Mouse (Mus musculus): Measurements from ENCODE around the gene Zfp341. TPM values are rescaled to one million over a fixed set of nuclear protein-coding genes. Genes with fewer than 3 reads are reported as not detected.
A peak's percentile ranks its signal among the peaks of the same experiment; 100 is the strongest.

Gene Zfp341
- total and polyA plus RNA-seq, 2 experiments from 2014 or later: 0.40 to 4.4 TPM

DNA sequence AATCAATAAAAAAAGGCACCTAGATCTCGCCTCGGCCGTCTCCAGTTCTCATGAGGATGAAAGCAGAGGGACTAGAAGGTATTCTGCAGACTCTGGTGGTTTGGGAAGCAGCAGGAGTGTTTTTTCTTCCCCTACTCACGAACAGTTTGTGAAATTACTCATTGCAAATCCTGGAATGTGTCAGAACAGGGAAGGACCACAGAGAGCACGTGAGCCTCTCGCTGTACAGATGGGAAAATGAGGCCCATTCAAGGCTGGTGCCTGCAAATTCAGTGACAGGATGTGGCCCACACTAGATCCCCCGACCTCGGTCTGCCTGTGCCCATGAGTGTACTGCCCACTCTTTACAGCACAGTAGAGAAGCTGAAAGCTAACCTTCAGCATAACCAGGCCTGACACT lies 41.1 kb upstream of the Zfp341 start:
- H3K4me2 ChIP-seq (ENCODE audit: low read depth, low read length): no peak overlapping the region
- no peak overlapping the region for H3K27ac ChIP-seq (ENCODE audit: low read depth)
- TF ChIP-seq CTCF (IDR thresholded peaks at IDR 0.05; ENCODE audit: low read depth): no peak
- TF ChIP-seq EP300 (IDR thresholded peaks at IDR 0.05; ENCODE audit: low read depth): no peak
- H3K4me3 ChIP-seq (ENCODE audit: low read depth, low read length): no peak overlapping the region
- ATAC-seq (ENCODE audit: insufficient read depth, low read depth) (no peak), DNase-seq (ENCODE audit: low spot score) (no peak)
- H3K36me3 ChIP-seq (replicated peaks; ENCODE audit: control insufficient read depth, insufficient read depth, low read length): no peaks in the 10 kb centered on the region
- no peak overlapping the region for H3K9ac ChIP-seq (replicated peaks; ENCODE audit: low read depth, low read length)
- H3K9me3 ChIP-seq (replicated peaks; ENCODE audit: control insufficient read depth, low read length): no peaks in the 10 kb centered on the region
- peaks cover 21% of the 10 kb centered on the region; the same call in 1 of the 2 replicates for H3K4me1 ChIP-seq (ENCODE audit: control insufficient read depth, insufficient read depth)
- no peaks in the 10 kb centered on the region for H3K27me3 ChIP-seq (ENCODE audit: control insufficient read depth, insufficient read depth, low read length)
- 74% methylated on average over 8 of the region's 8 CpGs for WGBS

- H3K4me1 ChIP-seq (ENCODE audit: control insufficient read depth, insufficient read depth): peaks cover 14% of the 10 kb centered on the region; the same call in 1 of the 2 replicates
- H3K9me3 ChIP-seq (replicated peaks; ENCODE audit: control insufficient read depth, low read length): no peaks in the 10 kb centered on the region
- ATAC-seq (ENCODE audit: insufficient read depth, low read depth) (no peak), DNase-seq (ENCODE audit: low spot score) (no peak)
- TF ChIP-seq EP300 (IDR thresholded peaks at IDR 0.05; ENCODE audit: low read depth) (no peak), CTCF (IDR thresholded peaks at IDR 0.05; ENCODE audit: low read depth) (no peak)
- no peak overlapping the region for H3K4me3 ChIP-seq (ENCODE audit: low read depth, low read length)
- no peaks in the 10 kb centered on the region for H3K36me3 ChIP-seq (replicated peaks; ENCODE audit: control insufficient read depth, insufficient read depth, low read length)
- WGBS: 69% methylated on average over 3 of the region's 3 CpGs
- H3K4me2 ChIP-seq (ENCODE audit: low read depth, low read length): no peak overlapping the region
- H3K9ac ChIP-seq (replicated peaks; ENCODE audit: low read depth, low read length): no peak overlapping the region
- no peaks in the 10 kb centered on the region for H3K27me3 ChIP-seq (ENCODE audit: control insufficient read depth, insufficient read depth, low read length)
- H3K27ac ChIP-seq (ENCODE audit: low read depth): no peak overlapping the region
Observed at GRCm38 (mm10) chr2:154572996-154573395, 40.1 kb upstream of the Zfp341 start.

- no peaks in the 10 kb centered on the region for H3K36me3 ChIP-seq (replicated peaks; ENCODE audit: control insufficient read depth, insufficient read depth, low read length)
- no peak overlapping the region for H3K27ac ChIP-seq (ENCODE audit: low read depth)
- H3K4me2 ChIP-seq (ENCODE audit: low read depth, low read length): no peak overlapping the region
- ATAC-seq (ENCODE audit: insufficient read depth, low read depth) (no peak), DNase-seq (ENCODE audit: low spot score) (no peak)
- no peak overlapping the region for H3K4me3 ChIP-seq (ENCODE audit: low read depth, low read length)
- no peaks in the 10 kb centered on the region for H3K27me3 ChIP-seq (ENCODE audit: control insufficient read depth, insufficient read depth, low read length)
- 0 out of 2 replicates have a peak, but pooled peaks cover 5% of the 10 kb centered on the region for H3K4me1 ChIP-seq (ENCODE audit: control insufficient read depth, insufficient read depth)
- TF ChIP-seq EP300 (IDR thresholded peaks at IDR 0.05; ENCODE audit: low read depth): no peak
- TF ChIP-seq CTCF (IDR thresholded peaks at IDR 0.05; ENCODE audit: low read depth): no peak
- 74% methylated on average over 7 of the region's 7 CpGs for WGBS
- H3K9ac ChIP-seq (replicated peaks; ENCODE audit: low read depth, low read length): no peak overlapping the region
- no peaks in the 10 kb centered on the region for H3K9me3 ChIP-seq (replicated peaks; ENCODE audit: control insufficient read depth, low read length)
Observed at GRCm38 (mm10) chr2:154574271-154574670, 38.8 kb upstream of the Zfp341 start.

- H3K27me3 ChIP-seq (ENCODE audit: control insufficient read depth, insufficient read depth, low read length): no peaks in the 10 kb centered on the region
- 60% methylated on average over 12 of the region's 12 CpGs for WGBS
- H3K36me3 ChIP-seq (replicated peaks; ENCODE audit: control insufficient read depth, insufficient read depth, low read length): no peaks in the 10 kb centered on the region
- DNase-seq (ENCODE audit: low spot score) (no peak), ATAC-seq (ENCODE audit: insufficient read depth, low read depth) (peak; percentile 61; the same call in 1 of the 2 replicates)
- no peak overlapping the region for H3K4me2 ChIP-seq (ENCODE audit: low read depth, low read length)
- H3K4me1 ChIP-seq (ENCODE audit: control insufficient read depth, insufficient read depth): peaks cover 5% of the 10 kb centered on the region; the same call in 1 of the 2 replicates
- TF ChIP-seq EP300 (IDR thresholded peaks at IDR 0.05; ENCODE audit: low read depth) (no peak), CTCF (IDR thresholded peaks at IDR 0.05; ENCODE audit: low read depth) (no peak)
- no peaks in the 10 kb centered on the region for H3K9me3 ChIP-seq (replicated peaks; ENCODE audit: control insufficient read depth, low read length)
- H3K4me3 ChIP-seq (ENCODE audit: low read depth, low read length): no peak overlapping the region
- no peak overlapping the region for H3K9ac ChIP-seq (replicated peaks; ENCODE audit: low read depth, low read length)
- H3K27ac ChIP-seq (ENCODE audit: low read depth): no peak overlapping the region
Observed at GRCm38 (mm10) chr2:154576876-154577743, 36.0 kb upstream of the Zfp341 start.

- peaks cover 5% of the 10 kb centered on the region; the same call in 1 of the 2 replicates for H3K4me1 ChIP-seq (ENCODE audit: control insufficient read depth, insufficient read depth)
- ATAC-seq (ENCODE audit: insufficient read depth, low read depth) (no peak), DNase-seq (ENCODE audit: low spot score) (no peak)
- no peak overlapping the region for H3K27ac ChIP-seq (ENCODE audit: low read depth)
- H3K36me3 ChIP-seq (replicated peaks; ENCODE audit: control insufficient read depth, insufficient read depth, low read length): no peaks in the 10 kb centered on the region
- no peaks in the 10 kb centered on the region for H3K9me3 ChIP-seq (replicated peaks; ENCODE audit: control insufficient read depth, low read length)
- no peak overlapping the region for H3K4me3 ChIP-seq (ENCODE audit: low read depth, low read length)
- H3K27me3 ChIP-seq (ENCODE audit: control insufficient read depth, insufficient read depth, low read length): no peaks in the 10 kb centered on the region
- TF ChIP-seq CTCF (IDR thresholded peaks at IDR 0.05; ENCODE audit: low read depth) (no peak), EP300 (IDR thresholded peaks at IDR 0.05; ENCODE audit: low read depth) (no peak)
- H3K4me2 ChIP-seq (ENCODE audit: low read depth, low read length): no peak overlapping the region
- H3K9ac ChIP-seq (replicated peaks; ENCODE audit: low read depth, low read length): no peak overlapping the region
- 90% methylated on average over 6 of the region's 6 CpGs for WGBS
Observed at GRCm38 (mm10) chr2:154577744-154578067, 35.4 kb upstream of the Zfp341 start.
